Mouse (Mus musculus) v-Abl transformed pro-B cells (cell line): Measurements from ENCODE around the gene Prkch.

Source experiments
- in situ Hi-C, 2 experiments: fragments of 400-800 bp; cut with MboI; formaldehyde crosslinking; loops; one replicate each; pipeline ENCODE4 v1.15.1; 2025; ENCODE audit not compliant: unreplicated experiment in 2 of 2

Prkch gene

GRCm38 (mm10) chr12:73806003-73806402 is 221.4 kb downstream of the Prkch start:
- in situ Hi-C loops: no loop called here

GRCm38 (mm10) chr12:73807228-73807627 is 222.6 kb downstream of the Prkch start:
- in situ Hi-C loops: no loop called here

- in situ Hi-C loops: no loop called here
These were observed 225.6 kb downstream of the Prkch start for GRCm38 (mm10) chr12:73810041-73810795.

GRCm38 (mm10) chr12:73810903-73811302 is 226.3 kb downstream of the Prkch start:
- in situ Hi-C loops: no loop called here

- in situ Hi-C loops: no loop called here
These were observed 227.6 kb downstream of the Prkch start for GRCm38 (mm10) chr12:73812198-73812597.

GRCm38 (mm10) chr12:73813016-73813900 is 228.7 kb downstream of the Prkch start:
- in situ Hi-C loops: no loop called here

- in situ Hi-C loops: no loop called here
These were observed 229.6 kb downstream of the Prkch start for GRCm38 (mm10) chr12:73814056-73814735.

- in situ Hi-C loops: no loop called here
These were observed 230.3 kb downstream of the Prkch start for GRCm38 (mm10) chr12:73814897-73815296.

- in situ Hi-C loops: no loop called here
These were observed 230.9 kb downstream of the Prkch start for GRCm38 (mm10) chr12:73815463-73815862.

GRCm38 (mm10) chr12:73815892-73816291 is 231.3 kb downstream of the Prkch start:
- in situ Hi-C loops: no loop called here

- in situ Hi-C loops: no loop called here
These were observed 232.3 kb downstream of the Prkch start for GRCm38 (mm10) chr12:73816866-73817265.

- in situ Hi-C loops: no loop called here
These were observed 234.2 kb downstream of the Prkch start for GRCm38 (mm10) chr12:73818801-73819200.

- in situ Hi-C loops: no loop called here
These were observed 236.6 kb downstream of the Prkch start for GRCm38 (mm10) chr12:73821176-73821575.

GRCm38 (mm10) chr12:73822331-73822730 is 237.7 kb downstream of the Prkch start:
- in situ Hi-C loops: no loop called here

GRCm38 (mm10) chr12:73824828-73825227 is 240.2 kb downstream of the Prkch start:
- in situ Hi-C loops: no loop called here
